Comparison of ENCODE assay signal across 8 mouse cellular contexts in genomic region chr15:85734571-85735033, GRCm38 (mm10). TPM values are rescaled to one million over a fixed set of nuclear protein-coding genes. Genes with fewer than 3 reads are reported as not detected.
A peak's percentile ranks its signal among the peaks of the same experiment; 100 is the strongest.
DNase-seq lines count a peak whose midpoint lies in the region; ATAC-seq and TF ChIP-seq lines count a peak whose summit lies in the region.

Ppara (plus strand) TSS chr15:85734983.

- DNase-seq in G1E (ENCODE audit: low spot score) = no peak
- DNase-seq in adrenal gland, adult 2 months = peak; percentile 64
- peak; percentile 98 for DNase-seq in heart, adult 11 months
- peak; percentile 85 for DNase-seq in kidney, adult 2 months
- no peak for DNase-seq in cerebellum, postnatal 14 days
- DNase-seq in cerebellum, postnatal 4 days (ENCODE audit: low spot score in 2 of 2) = no peak
- DNase-seq in left cerebral cortex, postnatal 14 days (ENCODE audit: low spot score in 2 of 2) = no peak

- TF ChIP-seq CTCF in G1E (IDR thresholded peaks at IDR 0.05; ENCODE audit: low read depth, low read length) = no peak
- no peak for TF ChIP-seq CTCF in kidney, adult 2 months (conservative IDR thresholded peaks at IDR 0.05; ENCODE audit: insufficient read depth, insufficient read length, low read depth, low read length)

- no peaks in the 10 kb centered on the region for H3K9me3 ChIP-seq in G1E (replicated peaks)
- no peaks in the 10 kb centered on the region for H3K9me3 ChIP-seq in midbrain, embryonic 13.5 days

- peak; percentile 24 for TF ChIP-seq POLR2A in kidney, adult 2 months (IDR thresholded peaks at IDR 0.05; ENCODE audit: low read depth, low read length)

- intact Hi-C loops in left cerebral cortex, postnatal 14 days (cut with DNase I) = loop anchor here (5.0 kb wide), 1 partner anchor 78 kb away; the partner anchor contains the start of gene Cdpf1

- peaks cover 13% of the 10 kb centered on the region; the same call in 1 of the 2 replicates for H3K27me3 ChIP-seq in G1E (ENCODE audit: insufficient read depth, low read length)
- H3K27me3 ChIP-seq in kidney, adult 2 months (replicated peaks; ENCODE audit: control insufficient read depth, insufficient read depth, low read length) = no peaks in the 10 kb centered on the region
- H3K27me3 ChIP-seq in midbrain, embryonic 13.5 days = peaks cover 69% of the 10 kb centered on the region

- no peak for ATAC-seq in G1E (ENCODE audit: extremely low read depth, insufficient number of reproducible peaks, low FRiP score, poor library complexity, severe bottlenecking)
- ATAC-seq in midbrain, embryonic 13.5 days = peak; percentile 37; the same call in 1 of the 2 replicates

- peak within 1 kb of the TSS; percentile 52 for H3K9ac ChIP-seq in midbrain, embryonic 13.5 days (replicated peaks)

- no peaks in the 10 kb centered on the region for H3K36me3 ChIP-seq in G1E (replicated peaks)
- no peaks in the 10 kb centered on the region for H3K36me3 ChIP-seq in kidney, adult 2 months (ENCODE audit: control insufficient read depth, insufficient read depth, low read length)
- H3K36me3 ChIP-seq in midbrain, embryonic 13.5 days = no peaks in the 10 kb centered on the region

- H3K4me1 ChIP-seq in G1E (ENCODE audit: insufficient read depth, low read depth, low read length) = peaks cover 12% of the 10 kb centered on the region; the same call in 1 of the 2 replicates
- H3K4me1 ChIP-seq in kidney, adult 2 months (ENCODE audit: control insufficient read depth, insufficient read depth, low read length) = peaks cover 13% of the 10 kb centered on the region; the same call in 1 of the 2 replicates
- peaks cover 15% of the 10 kb centered on the region for H3K4me1 ChIP-seq in midbrain, embryonic 13.5 days (replicated peaks)

- peak within 1 kb of the TSS; percentile 76 for H3K4me2 ChIP-seq in midbrain, embryonic 13.5 days (replicated peaks)

- H3K27ac ChIP-seq in kidney, adult 2 months (ENCODE audit: insufficient read depth, low read depth, low read length) = peak within 1 kb of the TSS; percentile 99
- H3K27ac ChIP-seq in midbrain, embryonic 13.5 days = no peak within 1 kb of the TSS

- 3% methylated on average over 28 of the region's 28 CpGs for WGBS in kidney, adult 2 months
- 5% methylated on average over 28 of the region's 28 CpGs for WGBS in midbrain, embryonic 13.5 days

- H3K4me3 ChIP-seq in G1E (ENCODE audit: low read depth, low read length) = peak within 1 kb of the TSS; percentile 68
- peak within 1 kb of the TSS; percentile 76 for H3K4me3 ChIP-seq in kidney, adult 2 months (ENCODE audit: insufficient read depth, low read depth, low read length)
- peak within 1 kb of the TSS; percentile 57 for H3K4me3 ChIP-seq in midbrain, embryonic 13.5 days (replicated peaks)

RNA-seq across cellular contexts. Expression of gene Ppara, which starts in this region (rescaled TPM):
- total RNA-seq in G1E (2014; fragmentation: Nextera tagmentation) = not detected in 2 replicates
- 0.11 TPM in 1 of 2 replicates, not detected in the other for total RNA-seq in G1E (2017)
- not detected in 2 replicates for polyA plus RNA-seq in G1E (2012)
- total RNA-seq in adrenal gland, adult 2 months (2021) = 10 to 100 TPM; 37.2 to 48.9 TPM
- 6.3 and 8.5 TPM in 2 replicates for polyA plus RNA-seq in adrenal gland, adult 2 months (2012; rRNA removed)
- polyA plus RNA-seq in kidney, adult 2 months (2012; rRNA removed) = 31.3 and 32.5 TPM in 2 replicates
- 0.54 and 0.96 TPM in 2 replicates for polyA plus RNA-seq in midbrain, embryonic 13.5 days (2015; fragmentation: Nextera tagmentation; extraction: Ambion mirVana)
- total RNA-seq in left cerebral cortex, postnatal 14 days (2021) = 1 to 10 TPM; 3.7 to 4.6 TPM

Comparison
In these comparisons a context has a peak if more than half of its experiments do, and no peak if none do; other contexts are left out.
1. RNA of gene Ppara (total RNA-seq): 37.2 to 48.9 TPM in adrenal gland, adult 2 months; 3.7 to 4.6 TPM in left cerebral cortex, postnatal 14 days and 0.11 TPM in G1E; every median in the first group is over 4 times any median in the second.
2. Peak in ATAC-seq, H3K4me3 ChIP-seq, H3K9ac ChIP-seq and H3K4me2 ChIP-seq in midbrain, embryonic 13.5 days; RNA of the gene not detected or under 1 TPM.
3. DNase-seq: peak in adrenal gland, adult 2 months (single experiment), heart, adult 11 months (single experiment) and kidney, adult 2 months (single experiment); none in G1E (single experiment), cerebellum, postnatal 14 days (0 of 2), cerebellum, postnatal 4 days (0 of 2) and left cerebral cortex, postnatal 14 days (0 of 2).
4. Peak in every context shown above with its lines, with median percentiles within 50 percentile points of each other: H3K4me3 ChIP-seq.